Mouse (Mus musculus): Measurements from ENCODE around the gene Mef2d. TPM values are rescaled to one million over a fixed set of nuclear protein-coding genes. Genes with fewer than 3 reads are reported as not detected.

Gene Mef2d
- polyA plus RNA-seq, 1 experiment, result 60.2 TPM

DNA sequence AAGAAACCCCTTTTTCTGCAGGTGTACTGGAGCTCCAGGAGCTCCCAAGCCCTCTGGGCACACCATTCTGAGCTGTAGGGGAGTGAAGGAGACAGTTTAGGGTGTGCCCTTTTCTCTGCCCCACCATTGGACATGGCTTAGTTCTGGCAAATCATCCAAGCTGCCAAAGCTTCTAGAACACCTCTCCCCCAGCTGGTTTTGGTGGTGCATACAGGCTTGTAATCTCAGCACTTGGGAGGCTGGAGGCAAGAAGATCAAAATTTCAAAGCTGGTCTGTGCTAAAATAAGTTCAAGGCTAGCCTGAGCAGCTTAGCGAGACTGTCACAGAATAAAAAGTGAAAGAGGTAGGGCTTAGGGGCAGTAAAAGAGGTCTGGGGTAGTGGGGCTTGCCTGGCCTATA, 70.2 kb downstream of the Mef2d start:
- no peak overlapping the region for H3K4me3 ChIP-seq (replicated peaks)
- H3K9me3 ChIP-seq, result 0 out of 2 replicates have a peak, but pooled peaks cover 2% of the 10 kb centered on the region
- TF ChIP-seq GATA1 (IDR thresholded peaks at IDR 0.05; ENCODE audit: borderline replicate concordance, low read length) (no peak), FLI1 (IDR thresholded peaks at IDR 0.05; ENCODE audit: low read length) (no peak)
- peaks cover 32% of the 10 kb centered on the region for H3K4me1 ChIP-seq
- no peaks in the 10 kb centered on the region for H3K36me3 ChIP-seq (replicated peaks; ENCODE audit: low read length)
- H3K27me3 ChIP-seq (replicated peaks), result peaks cover 99% of the 10 kb centered on the region

DNA sequence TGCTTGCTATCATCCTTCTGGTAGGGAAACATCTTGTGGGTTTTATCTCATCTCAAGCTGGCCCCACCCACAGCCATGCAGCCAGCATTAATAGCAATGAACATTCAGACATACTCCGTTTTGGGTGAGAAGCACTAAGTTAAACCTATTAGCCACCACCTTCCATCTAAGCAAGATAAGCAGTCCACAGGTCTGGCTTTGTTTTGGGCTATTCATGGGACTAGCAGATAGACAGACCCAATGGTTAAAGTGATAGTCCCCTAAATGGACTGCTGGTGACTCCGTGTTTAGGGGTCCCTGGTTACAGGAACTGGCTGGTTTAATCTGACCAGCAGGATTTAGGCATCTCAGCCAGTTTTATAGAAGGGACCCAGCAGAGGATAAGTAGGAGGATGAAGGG, 70.8 kb downstream of the Mef2d start:
- H3K27me3 ChIP-seq (replicated peaks), result peaks cover 99% of the 10 kb centered on the region
- H3K4me1 ChIP-seq, result peaks cover 32% of the 10 kb centered on the region
- H3K9me3 ChIP-seq, result 0 out of 2 replicates have a peak, but pooled peaks cover 2% of the 10 kb centered on the region
- TF ChIP-seq GATA1 (IDR thresholded peaks at IDR 0.05; ENCODE audit: borderline replicate concordance, low read length) (no peak), FLI1 (IDR thresholded peaks at IDR 0.05; ENCODE audit: low read length) (no peak)
- no peaks in the 10 kb centered on the region for H3K36me3 ChIP-seq (replicated peaks; ENCODE audit: low read length)
- no peak overlapping the region for H3K4me3 ChIP-seq (replicated peaks)

DNA sequence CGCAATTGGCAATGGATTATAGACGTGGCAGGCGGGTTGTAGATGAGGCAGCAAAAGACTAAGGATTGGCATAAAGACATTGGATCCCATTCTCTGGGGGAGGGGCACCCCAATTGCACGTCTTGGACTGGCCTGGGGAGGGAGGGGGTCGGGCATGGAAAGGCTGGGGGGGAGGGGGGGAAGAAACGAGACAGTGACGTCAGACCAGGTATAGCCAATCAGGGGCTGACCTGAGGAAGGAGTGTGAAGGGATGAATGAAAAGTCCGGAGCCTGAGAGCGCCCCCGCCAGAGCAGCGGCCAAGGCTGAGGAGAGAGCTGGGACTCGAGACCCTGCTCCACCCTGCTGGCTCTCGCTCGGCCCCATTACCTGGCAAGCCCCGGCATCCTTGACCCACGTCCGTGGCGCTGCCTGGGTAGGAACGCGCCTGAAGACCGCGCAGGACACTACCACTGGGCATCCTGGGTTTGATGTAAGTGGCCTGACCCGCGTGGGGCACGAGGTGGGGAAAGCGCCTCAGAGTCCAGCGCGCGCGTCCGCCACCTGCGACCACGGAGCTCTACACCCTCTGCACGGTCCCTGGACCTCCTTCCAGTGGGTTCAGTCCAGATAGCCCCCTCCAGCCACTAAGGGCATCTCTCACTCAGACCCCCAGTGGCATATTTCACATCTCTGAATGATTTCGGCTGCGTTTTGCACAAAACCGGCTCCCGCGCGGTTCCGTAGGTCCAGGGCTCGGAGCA, 72.2 kb downstream of the Mef2d start:
- H3K9me3 ChIP-seq, result 0 out of 2 replicates have a peak, but pooled peaks cover 2% of the 10 kb centered on the region
- peaks cover 97% of the 10 kb centered on the region for H3K27me3 ChIP-seq (replicated peaks)
- TF ChIP-seq GATA1 (IDR thresholded peaks at IDR 0.05; ENCODE audit: borderline replicate concordance, low read length) (no peak), FLI1 (IDR thresholded peaks at IDR 0.05; ENCODE audit: low read length) (no peak)
- no peaks in the 10 kb centered on the region for H3K36me3 ChIP-seq (replicated peaks; ENCODE audit: low read length)
- peaks cover 31% of the 10 kb centered on the region for H3K4me1 ChIP-seq
- H3K4me3 ChIP-seq (replicated peaks), result peak overlapping the region; percentile 89

DNA sequence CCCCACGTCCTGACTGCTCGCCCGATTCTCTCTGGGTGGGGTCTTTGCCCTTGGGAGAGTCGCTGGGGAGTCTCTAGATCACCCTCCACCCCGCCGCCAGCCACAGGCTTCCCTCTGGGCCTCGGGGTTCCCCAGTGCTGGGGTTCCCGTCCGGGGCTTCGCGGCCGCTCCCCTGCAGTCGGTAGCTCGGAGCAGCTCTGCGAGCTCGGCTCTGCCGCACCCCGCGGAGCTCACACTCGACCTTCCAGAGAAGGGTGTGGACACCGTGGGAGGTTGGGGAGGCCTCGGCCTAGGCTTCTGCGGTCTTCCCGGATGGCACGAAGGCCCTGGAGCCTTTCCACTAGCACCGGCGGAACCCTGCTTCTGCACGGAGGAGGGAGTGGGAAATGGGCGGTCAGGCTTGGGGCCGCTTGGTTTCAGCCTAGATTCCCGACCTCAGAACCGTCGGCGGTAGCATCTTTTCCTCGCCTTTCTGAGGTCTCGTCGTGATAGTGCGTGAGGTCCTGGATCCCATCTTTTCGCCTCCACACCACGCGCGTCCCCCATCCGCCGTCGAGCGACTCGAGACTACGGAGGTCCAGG, 72.9 kb downstream of the Mef2d start:
- no peak for TF ChIP-seq FLI1 (IDR thresholded peaks at IDR 0.05; ENCODE audit: low read length)
- TF ChIP-seq GATA1 (IDR thresholded peaks at IDR 0.05; ENCODE audit: borderline replicate concordance, low read length), result no peak
- peaks cover 97% of the 10 kb centered on the region for H3K27me3 ChIP-seq (replicated peaks)
- H3K36me3 ChIP-seq (replicated peaks; ENCODE audit: low read length), result no peaks in the 10 kb centered on the region
- peak overlapping the region; percentile 89 for H3K4me3 ChIP-seq (replicated peaks)
- H3K4me1 ChIP-seq, result peaks cover 25% of the 10 kb centered on the region
- H3K9me3 ChIP-seq, result peaks cover 5% of the 10 kb centered on the region; the same call in 1 of the 2 replicates

DNA sequence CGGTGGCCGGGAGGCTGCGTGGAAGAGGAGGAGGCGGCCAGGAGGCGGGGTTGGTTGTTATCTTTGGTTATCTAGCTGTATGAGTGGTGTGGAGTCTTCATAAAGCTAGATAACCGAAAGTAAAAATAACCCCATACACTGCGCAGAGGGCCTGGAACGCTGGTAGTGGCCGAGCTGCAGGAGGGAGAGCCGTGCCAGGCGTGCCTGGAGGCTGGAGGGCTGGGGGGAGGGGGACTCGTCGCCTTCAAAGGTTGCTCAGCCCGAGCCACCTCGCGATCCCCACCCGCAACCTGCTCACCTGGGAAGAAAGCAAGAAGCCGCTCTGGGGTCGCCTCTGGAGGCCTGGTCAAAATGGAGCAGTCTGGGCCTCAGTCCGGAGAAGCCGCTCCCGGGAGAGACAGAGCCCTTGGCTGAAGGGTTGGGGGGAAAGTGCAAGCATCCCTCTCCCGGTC, 73.4 kb downstream of the Mef2d start:
- TF ChIP-seq GATA1 (IDR thresholded peaks at IDR 0.05; ENCODE audit: borderline replicate concordance, low read length) (no peak), FLI1 (IDR thresholded peaks at IDR 0.05; ENCODE audit: low read length) (no peak)
- H3K36me3 ChIP-seq (replicated peaks; ENCODE audit: low read length), result no peaks in the 10 kb centered on the region
- H3K27me3 ChIP-seq (replicated peaks), result peaks cover 97% of the 10 kb centered on the region
- H3K4me3 ChIP-seq (replicated peaks), result peak overlapping the region; percentile 89
- peaks cover 22% of the 10 kb centered on the region for H3K4me1 ChIP-seq
- H3K9me3 ChIP-seq, result peaks cover 8% of the 10 kb centered on the region; the same call in 1 of the 2 replicates

DNA sequence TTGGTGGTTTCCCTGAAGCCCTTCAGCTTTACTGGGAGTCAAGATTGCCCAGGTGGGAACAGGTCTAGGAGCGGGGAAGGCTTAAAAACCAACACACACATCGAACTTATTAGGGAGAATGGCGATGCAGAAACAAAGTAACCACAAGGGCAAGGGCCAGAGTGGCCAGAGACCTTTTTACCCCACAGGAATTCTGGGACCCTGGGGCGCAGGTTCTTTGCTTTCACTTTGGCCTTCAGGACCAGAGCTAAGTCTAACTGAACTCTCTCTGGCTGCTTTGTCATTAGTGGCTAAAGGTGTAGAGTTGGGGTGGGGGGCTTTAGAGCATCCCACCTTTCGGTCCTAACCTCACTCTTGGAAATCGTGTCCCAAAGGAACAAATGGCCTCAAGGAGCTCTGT, 73.9 kb downstream of the Mef2d start:
- peaks cover 97% of the 10 kb centered on the region for H3K27me3 ChIP-seq (replicated peaks)
- TF ChIP-seq GATA1 (IDR thresholded peaks at IDR 0.05; ENCODE audit: borderline replicate concordance, low read length) (no peak), FLI1 (IDR thresholded peaks at IDR 0.05; ENCODE audit: low read length) (no peak)
- peaks cover 22% of the 10 kb centered on the region for H3K4me1 ChIP-seq
- no peaks in the 10 kb centered on the region for H3K36me3 ChIP-seq (replicated peaks; ENCODE audit: low read length)
- peak overlapping the region; percentile 89 for H3K4me3 ChIP-seq (replicated peaks)
- peaks cover 8% of the 10 kb centered on the region; the same call in 1 of the 2 replicates for H3K9me3 ChIP-seq

DNA sequence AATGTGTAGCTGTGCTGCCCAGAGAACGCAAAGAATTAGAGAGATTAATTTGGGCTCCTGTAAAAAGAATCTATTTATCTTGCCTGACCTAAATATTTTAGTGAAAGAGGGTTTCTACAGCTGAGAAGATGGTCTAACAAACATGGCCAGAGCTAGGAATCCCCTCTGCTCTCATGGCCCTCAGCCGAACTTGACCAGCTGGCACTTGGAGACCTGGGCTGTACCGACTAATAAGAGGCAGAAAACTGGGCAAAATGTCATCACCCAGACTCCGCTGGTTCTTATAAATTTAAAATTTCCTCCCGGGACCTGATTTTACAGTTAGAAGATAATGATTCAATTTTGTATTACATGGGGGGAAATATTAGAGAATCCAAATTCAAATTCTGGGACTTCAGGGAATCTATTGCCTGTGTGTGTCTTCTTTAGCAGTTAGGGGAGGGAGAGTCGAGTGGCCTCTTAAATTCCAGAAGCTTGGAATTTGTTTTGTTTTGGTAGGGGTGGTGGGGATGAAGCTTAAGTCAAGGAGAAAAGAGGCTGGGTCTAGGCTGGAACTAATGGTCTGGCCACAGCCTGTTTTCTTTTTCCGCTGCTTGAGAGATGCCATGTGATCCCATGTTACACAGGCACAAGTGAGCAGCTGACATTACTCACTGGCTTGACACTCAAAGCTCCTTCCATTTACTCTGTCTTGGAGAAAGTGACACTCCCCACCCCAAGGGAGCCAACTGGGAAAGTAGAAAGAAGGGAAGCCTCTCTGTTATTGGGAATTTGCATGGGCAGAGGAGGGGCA, 74.6 kb downstream of the Mef2d start:
- Histone ChIP-seq H3K9me3 (peaks cover 8% of the 10 kb centered on the region; the same call in 1 of the 2 replicates), H3K27me3 (replicated peaks) (peaks cover 97% of the 10 kb centered on the region), H3K4me1 (peaks cover 22% of the 10 kb centered on the region), H3K36me3 (replicated peaks; ENCODE audit: low read length) (no peaks in the 10 kb centered on the region), H3K4me3 (replicated peaks) (no peak overlapping the region)
- TF ChIP-seq GATA1 (IDR thresholded peaks at IDR 0.05; ENCODE audit: borderline replicate concordance, low read length) (no peak), FLI1 (IDR thresholded peaks at IDR 0.05; ENCODE audit: low read length) (no peak)

DNA sequence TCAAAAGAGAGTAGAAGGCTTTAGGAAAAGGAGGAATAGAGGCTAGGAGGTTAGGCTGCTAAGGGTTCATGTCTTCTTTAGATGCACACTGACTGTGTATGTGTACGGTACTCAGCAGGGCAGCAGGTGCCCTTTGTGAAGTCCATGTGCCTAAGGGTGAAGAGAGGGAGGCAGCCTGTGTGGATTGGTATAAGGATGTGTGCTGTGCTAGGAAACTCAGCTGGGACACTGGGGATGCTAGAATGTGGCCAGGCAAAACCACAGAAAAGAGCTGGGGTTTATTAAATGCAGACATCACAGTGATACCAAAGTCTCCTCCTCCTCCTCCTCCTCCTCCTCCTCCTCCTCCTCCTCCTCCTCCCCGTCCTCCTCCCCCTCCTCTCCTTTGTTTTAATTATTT, 75.5 kb downstream of the Mef2d start:
- Histone ChIP-seq H3K4me3 (replicated peaks) (no peak overlapping the region), H3K27me3 (replicated peaks) (peaks cover 97% of the 10 kb centered on the region), H3K9me3 (peaks cover 8% of the 10 kb centered on the region; the same call in 1 of the 2 replicates), H3K4me1 (peaks cover 22% of the 10 kb centered on the region), H3K36me3 (replicated peaks; ENCODE audit: low read length) (no peaks in the 10 kb centered on the region)
- TF ChIP-seq GATA1 (IDR thresholded peaks at IDR 0.05; ENCODE audit: borderline replicate concordance, low read length) (no peak), FLI1 (IDR thresholded peaks at IDR 0.05; ENCODE audit: low read length) (no peak)

DNA sequence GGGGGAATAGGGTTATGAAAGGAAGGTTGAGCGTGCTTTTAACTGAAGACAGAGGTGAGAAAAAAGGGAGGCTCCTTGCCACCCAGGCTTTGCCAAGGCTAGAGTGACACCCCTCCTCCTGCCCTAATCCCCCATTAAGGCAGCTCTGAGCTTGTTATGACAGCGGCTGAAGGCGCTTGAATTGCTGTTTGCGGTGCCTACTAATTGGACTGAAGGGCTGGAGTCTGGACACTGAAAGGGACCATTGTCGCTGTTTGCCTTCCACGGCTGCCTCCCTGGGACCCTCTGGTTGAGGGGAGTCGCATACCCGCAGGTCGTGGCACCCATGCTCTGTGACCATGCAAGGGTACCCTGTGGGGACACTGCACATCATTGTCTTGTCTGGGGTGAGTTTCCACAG, 77.8 kb downstream of the Mef2d start:
- H3K27me3 ChIP-seq (replicated peaks), result peaks cover 98% of the 10 kb centered on the region
- TF ChIP-seq FLI1 (IDR thresholded peaks at IDR 0.05; ENCODE audit: low read length) (no peak), GATA1 (IDR thresholded peaks at IDR 0.05; ENCODE audit: borderline replicate concordance, low read length) (no peak)
- no peaks in the 10 kb centered on the region for H3K36me3 ChIP-seq (replicated peaks; ENCODE audit: low read length)
- H3K9me3 ChIP-seq, result peaks cover 6% of the 10 kb centered on the region; the same call in 1 of the 2 replicates
- peaks cover 14% of the 10 kb centered on the region for H3K4me1 ChIP-seq
- no peak overlapping the region for H3K4me3 ChIP-seq (replicated peaks)
